Comparison of ENCODE assay signal across 11 mouse cellular contexts in genomic region chr7:64402452-64402851, GRCm38 (mm10).
"Had no signal": no experiment of that assay in that cellular context is flagged by ENCODE, and none has a peak within 500 bp of the region (broad histone marks: within the 10 kb centered on the region; RNA-seq: fewer than 3 reads in every experiment).

No protein-coding gene starts in this region.

- DNase-seq: lung, adult 18-20 months; lung, embryonic 14.5 days; lung, postnatal 10 days; lung, postnatal 4 days; midbrain, embryonic 14.5 days; right cerebral cortex, adult 18-20 months; thymus, adult 2 months; thymus, postnatal 25 days; thymus, postnatal 4 days had no signal

- ATAC-seq: liver, embryonic 12.5 days; midbrain, embryonic 16.5 days had no signal
